Mouse (Mus musculus) MEL (cell line): ENCODE measurements at regions not wholly inside any gene's neighbourhood (a gene's known extent, or its start where the extent isn't known, plus 50 kb on each side); places are given as distances from the start of the nearest gene placed in this dataset.

Experiments used
- DNase-seq: peaks from one replicate; pipeline ENCODE4 v3.0.0; 2011; ENCODE audit warnings: low read depth, low spot score
- H3K27ac ChIP-seq: 2 replicates; pipeline ENCODE4 v1.5.1; 2012; ENCODE audit warnings: low read depth, mild to moderate bottlenecking, control low read depth, low read length, moderate library complexity; ENCODE audit not compliant: control insufficient read depth
- H3K27me3 ChIP-seq, 2 experiments: fragments of 150-350 bp in 1 of 2; sonication (generic) in 1 of 2; 2 replicates each; pipeline ENCODE4 v1.6.1; 2012; ENCODE audit warnings: low read length in 2 of 2, mild to moderate bottlenecking in 2 of 2, improper control_type of control experiment in 1 of 2, moderate library complexity in 1 of 2; ENCODE audit not compliant: insufficient read depth in 2 of 2, control insufficient read depth in 1 of 2
- H3K36me3 ChIP-seq, 2 experiments: 2 replicates each; pipeline ENCODE4 v1.6.1; 2012 to 2014; ENCODE audit warnings: low read length in 2 of 2, improper control_type of control experiment in 1 of 2, inconsistent platforms in 1 of 2, mild to moderate bottlenecking in 1 of 2; ENCODE audit not compliant: insufficient read depth in 2 of 2, control insufficient read depth in 1 of 2
- H3K4me1 ChIP-seq, 2 experiments: fragments of 150-350 bp in 1 of 2; sonication (generic) in 1 of 2; 2 replicates each; pipeline ENCODE4 v1.6.1; 2012; ENCODE audit warnings: low read length in 2 of 2, improper control_type of control experiment in 1 of 2, mild to moderate bottlenecking in 1 of 2; ENCODE audit not compliant: insufficient read depth in 2 of 2, control insufficient read depth in 1 of 2
- H3K4me3 ChIP-seq, 2 experiments: fragments of 150-350 bp in 1 of 2; sonication (generic) in 1 of 2; 2 replicates each; pipeline ENCODE4 v1.5.1; 2012; ENCODE audit warnings: low read depth in 2 of 2, low read length in 2 of 2, mild to moderate bottlenecking in 2 of 2, moderate library complexity in 2 of 2, control low read depth in 1 of 2, improper control_type of control experiment in 1 of 2; ENCODE audit not compliant: control insufficient read depth in 1 of 2, insufficient read depth in 1 of 2
- H3K79me2 ChIP-seq: 2 replicates; pipeline ENCODE4 v1.6.1; 2012; ENCODE audit warnings: mild to moderate bottlenecking, low read length, moderate library complexity; ENCODE audit not compliant: control insufficient read depth, poor library complexity, insufficient read depth
- H3K9ac ChIP-seq: 2 replicates; pipeline ENCODE4 v1.6.1; 2012; ENCODE audit warnings: low read depth, mild to moderate bottlenecking, control low read depth, low read length, moderate library complexity; ENCODE audit not compliant: control insufficient read depth, poor library complexity, severe bottlenecking
- H3K9me3 ChIP-seq: fragments of 150-350 bp; sonication (generic); replicated peaks from 2 replicates; pipeline ENCODE4 v1.6.1; 2012; ENCODE audit warnings: mild to moderate bottlenecking, low read length, improper control_type of control experiment, moderate library complexity; ENCODE audit not compliant: insufficient read depth
- BHLHE40 ChIP-seq: IDR thresholded peaks from 2 replicates; pipeline ENCODE4 v1.6.1; 2012; ENCODE audit warnings: low read depth, mild to moderate bottlenecking, inconsistent platforms, low read length, improper control_type of control experiment, borderline replicate concordance
- E2F4 ChIP-seq: IDR thresholded peaks from 2 replicates; pipeline ENCODE4 v1.6.1; 2011; ENCODE audit warnings: low read depth, low read length, improper control_type of control experiment, borderline replicate concordance
- EP300 ChIP-seq, 2 experiments: IDR thresholded peaks; 2 replicates each; pipeline ENCODE4 v1.6.1; 2011; ENCODE audit warnings: improper control_type of control experiment in 2 of 2, low read length in 2 of 2, low read depth in 1 of 2, mild to moderate bottlenecking in 1 of 2
- GABPA ChIP-seq: IDR thresholded peaks from 2 replicates; pipeline ENCODE4 v1.6.1; 2012; ENCODE audit warnings: low read depth, mild to moderate bottlenecking, inconsistent platforms, low read length, improper control_type of control experiment, moderate library complexity
- GATA1 ChIP-seq: IDR thresholded peaks from 2 replicates; pipeline ENCODE4 v1.6.1; 2011; ENCODE audit warnings: low read depth, low read length, improper control_type of control experiment
- MAFK ChIP-seq: IDR thresholded peaks from 2 replicates; pipeline ENCODE4 v1.6.1; 2011; ENCODE audit warnings: low read depth, mild to moderate bottlenecking, low read length, improper control_type of control experiment, borderline replicate concordance
- MAZ ChIP-seq: IDR thresholded peaks from 2 replicates; pipeline ENCODE4 v1.6.1; 2012; ENCODE audit warnings: low read depth, mild to moderate bottlenecking, inconsistent platforms, low read length, improper control_type of control experiment
- MXI1 ChIP-seq: IDR thresholded peaks from 2 replicates; pipeline ENCODE4 v1.6.1; 2011; ENCODE audit warnings: mild to moderate bottlenecking, low read depth, low read length, improper control_type of control experiment
- MYC ChIP-seq: IDR thresholded peaks from 2 replicates; pipeline ENCODE4 v1.6.1; 2011; ENCODE audit warnings: low read depth, mild to moderate bottlenecking, low read length, improper control_type of control experiment, moderate library complexity
- POLR2A ChIP-seq, 2 experiments: IDR thresholded peaks; 2 replicates each; pipeline ENCODE4 v1.6.1; 2011 to 2012; ENCODE audit warnings: low read length in 2 of 2, mild to moderate bottlenecking in 2 of 2, control low read depth in 1 of 2, improper control_type of control experiment in 1 of 2, low read depth in 1 of 2, moderate library complexity in 1 of 2; ENCODE audit not compliant: control insufficient read depth in 1 of 2, insufficient read depth in 1 of 2, poor library complexity in 1 of 2
- POLR2AphosphoS2 ChIP-seq: IDR thresholded peaks from 2 replicates; pipeline ENCODE4 v1.6.1; 2011; ENCODE audit warnings: low read length, improper control_type of control experiment
- SIN3A ChIP-seq: IDR thresholded peaks from 2 replicates; pipeline ENCODE4 v1.6.1; 2012; ENCODE audit warnings: low read length, improper control_type of control experiment, inconsistent platforms
- TAL1 ChIP-seq: IDR thresholded peaks from 2 replicates; pipeline ENCODE4 v1.6.1; 2012; ENCODE audit warnings: mild to moderate bottlenecking, inconsistent platforms, low read length, moderate library complexity, mixed read lengths
- TBP ChIP-seq: IDR thresholded peaks from 2 replicates; pipeline ENCODE4 v1.8.0; 2011; ENCODE audit warnings: low read depth, low read length, improper control_type of control experiment
- TCF12 ChIP-seq: IDR thresholded peaks from 2 replicates; pipeline ENCODE4 v1.6.1; 2014; ENCODE audit warnings: low read depth, mild to moderate bottlenecking, inconsistent platforms, low read length, improper control_type of control experiment, moderate library complexity
- UBTF ChIP-seq: IDR thresholded peaks from 2 replicates; pipeline ENCODE4 v1.6.1; 2012; ENCODE audit warnings: low read depth, mild to moderate bottlenecking, inconsistent platforms, low read length, improper control_type of control experiment, moderate library complexity, borderline replicate concordance; ENCODE audit not compliant: insufficient read depth
- USF1 ChIP-seq: IDR thresholded peaks from 2 replicates; pipeline ENCODE4 v1.6.1; 2014; ENCODE audit warnings: low read depth, mild to moderate bottlenecking, inconsistent platforms, low read length, improper control_type of control experiment, moderate library complexity
- ZKSCAN1 ChIP-seq: IDR thresholded peaks from 2 replicates; pipeline ENCODE4 v1.6.1; 2012; ENCODE audit warnings: low read depth, mild to moderate bottlenecking, inconsistent platforms, low read length, improper control_type of control experiment, moderate library complexity
- ZMIZ1 ChIP-seq: IDR thresholded peaks from 2 replicates; pipeline ENCODE4 v1.6.1; 2012; ENCODE audit warnings: low read depth, mild to moderate bottlenecking, inconsistent platforms, low read length, improper control_type of control experiment, moderate library complexity

- Histone ChIP-seq H3K9ac (no peak overlapping the region), H3K36me3 (no peaks in the 10 kb centered on the region), H3K27me3 (no peaks in the 10 kb centered on the region), H3K4me3 (no peak overlapping the region), H3K9me3 (no peaks in the 10 kb centered on the region), H3K4me1 (no peaks in the 10 kb centered on the region), H3K79me2 (no peaks in the 10 kb centered on the region), H3K27ac (no peak overlapping the region)
- no peak for DNase-seq
- TF ChIP-seq GABPA (no peak), MXI1 (no peak), BHLHE40 (no peak), TCF12 (no peak), MAFK (no peak), USF1 (no peak), TAL1 (no peak), MYC (no peak), ZKSCAN1 (no peak)
Measured at GRCm38 (mm10) chr12:96141748-96142147, 449.7 kb downstream of the Flrt2 start.

- Histone ChIP-seq H3K36me3 (no peaks in the 10 kb centered on the region), H3K27me3 (no peaks in the 10 kb centered on the region), H3K4me3 (no peak overlapping the region), H3K9ac (no peak overlapping the region), H3K4me1 (no peaks in the 10 kb centered on the region), H3K9me3 (no peaks in the 10 kb centered on the region), H3K27ac (no peak overlapping the region), H3K79me2 (no peaks in the 10 kb centered on the region)
- TF ChIP-seq ZMIZ1 (no peak), TBP (no peak), POLR2AphosphoS2 (no peak), UBTF (no peak), USF1 (no peak), MAZ (no peak), POLR2A (IDR thresholded peaks at IDR 0.05; ENCODE audit: control insufficient read depth in 1 of 2, insufficient read depth in 1 of 2, low read depth in 1 of 2, low read length in 2 of 2, poor library complexity in 1 of 2) (no peak), EP300 (IDR thresholded peaks at IDR 0.05; ENCODE audit: low read depth in 1 of 2, low read length in 2 of 2) (no peak), E2F4 (no peak), GATA1 (no peak), ZKSCAN1 (no peak), TCF12 (no peak), MXI1 (no peak), SIN3A (no peak)
- no peak for DNase-seq
Measured at GRCm38 (mm10) chr12:96154095-96154494, 462.1 kb downstream of the Flrt2 start.
